Mouse (Mus musculus) cerebellum, postnatal 4 days (tissue): ENCODE results near the gene Gga2.

ENCODE experiments used
- DNase-seq, 2 experiments: peaks; one replicate each; pipeline ENCODE4 v3.0.0; 2022; ENCODE audit warnings: low spot score in 2 of 2, mixed read lengths in 1 of 2

The Gga2 gene

DNA sequence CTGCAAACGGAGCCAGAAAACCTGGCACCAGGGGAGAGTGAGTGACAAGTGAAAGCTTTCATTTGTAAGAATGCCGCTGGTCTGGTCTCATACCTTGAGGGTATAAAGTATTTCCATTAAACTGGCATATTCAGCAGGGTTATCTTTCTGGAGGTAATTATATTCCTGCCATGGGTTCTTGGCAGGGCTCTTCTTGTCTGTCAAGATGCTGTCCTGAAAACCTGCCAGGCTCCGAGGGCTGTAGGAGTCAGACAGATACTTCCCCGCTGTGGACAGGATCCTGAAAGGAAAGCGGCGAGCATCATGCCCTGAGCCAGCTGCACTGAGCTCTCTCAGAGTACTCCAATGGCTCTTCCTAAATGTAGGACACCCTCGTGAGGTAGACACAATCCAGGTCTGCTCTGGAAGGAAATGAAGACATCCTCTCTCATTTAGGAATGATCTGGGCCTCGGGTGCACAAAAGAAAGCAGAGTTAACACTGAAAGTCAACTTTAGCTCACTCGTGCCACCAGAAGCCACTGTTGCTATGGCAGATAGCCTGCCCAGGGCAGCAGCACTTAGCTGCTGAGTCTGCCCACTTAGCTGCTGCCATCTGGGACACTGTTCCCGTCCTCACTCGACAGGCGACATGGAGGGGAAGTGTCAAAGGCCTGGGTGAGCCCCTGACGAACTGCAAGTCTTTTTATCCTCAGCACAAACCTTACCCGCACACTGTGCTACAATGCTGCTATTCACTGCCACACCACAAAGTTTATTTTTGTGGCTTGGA, 84.0 kb downstream of the Gga2 start:
- DNase-seq = peak in 1 of 2 experiments; percentile 78
